In the genomic region with DNA sequence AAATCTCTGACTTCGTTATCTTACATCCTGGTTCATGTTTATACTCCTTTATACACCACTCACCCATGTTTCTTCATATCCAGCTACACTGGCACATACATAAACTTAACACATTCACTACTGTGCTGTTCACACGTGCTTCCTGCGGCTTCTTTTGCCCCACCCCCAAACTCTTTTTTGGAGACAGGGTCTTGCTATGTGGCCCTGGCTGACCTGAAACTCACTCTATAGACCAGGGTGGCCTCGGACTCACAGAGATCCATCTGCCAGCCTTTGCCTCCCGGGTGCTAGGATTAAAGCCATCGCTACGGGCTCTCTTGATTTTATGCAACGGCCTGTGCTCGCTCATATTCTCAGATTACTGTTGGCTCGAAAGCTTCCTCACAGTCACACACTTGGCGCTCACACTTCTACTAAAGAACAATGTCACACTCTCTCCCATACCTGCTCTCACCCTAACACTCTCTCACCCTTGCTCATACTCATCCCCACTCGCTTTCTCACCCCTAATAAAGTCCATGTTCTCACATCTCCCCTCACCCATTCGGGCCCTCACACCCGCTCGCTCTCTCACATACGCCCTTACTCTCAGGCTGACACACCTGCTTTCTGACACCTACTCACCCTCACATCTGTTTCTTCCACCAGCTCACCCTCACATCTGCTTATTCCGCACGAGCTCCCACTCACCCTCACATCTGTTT, we compare ENCODE assay signal across 8 mouse cellular contexts. TPM values are rescaled to one million over a fixed set of nuclear protein-coding genes. Genes with fewer than 3 reads are reported as not detected.
A peak's percentile ranks its signal among the peaks of the same experiment; 100 is the strongest.
DNase-seq lines count a peak whose midpoint lies in the region; ATAC-seq and TF ChIP-seq lines count a peak whose summit lies in the region.

No protein-coding gene starts in this region.

- DNase-seq in frontal cortex, postnatal 25 days (ENCODE audit: low spot score in 2 of 2) = no peak
- no peak for DNase-seq in testis, postnatal 10 days (ENCODE audit: low spot score)
- DNase-seq in liver, embryonic 14.5 days (ENCODE audit: low read depth in 3 of 3, low spot score in 3 of 3) = no peak
- peak; percentile 26 for DNase-seq in stomach, postnatal 0 days (ENCODE audit: low spot score)
- DNase-seq in urinary bladder, postnatal 4 days (ENCODE audit: low spot score in 2 of 2) = no peak

- TF ChIP-seq CTCF in testis, adult 2 months (IDR thresholded peaks at IDR 0.05; ENCODE audit: control insufficient read depth, insufficient read depth, insufficient replicate concordance, low read depth, low read length) = no peak
- no peak for TF ChIP-seq CTCF in liver, embryonic 14.5 days (IDR thresholded peaks at IDR 0.05; ENCODE audit: low read depth)
- no peak for TF ChIP-seq CTCF in stomach, postnatal 0 days (IDR thresholded peaks at IDR 0.05; ENCODE audit: low read depth)

- WGBS in heart, embryonic 16.5 days = 11% methylated on average over 18 of the region's 18 CpGs
- 7% methylated on average over 18 of the region's 18 CpGs for WGBS in liver, embryonic 14.5 days (ENCODE audit: insufficient replicate concordance)
- WGBS in stomach, postnatal 0 days = 3% methylated on average over 18 of the region's 18 CpGs

- no peaks in the 10 kb centered on the region for H3K9me3 ChIP-seq in heart, embryonic 16.5 days (replicated peaks; ENCODE audit: control insufficient read depth, low read length)
- H3K9me3 ChIP-seq in liver, embryonic 14.5 days (ENCODE audit: control insufficient read depth, low read length) = no peaks in the 10 kb centered on the region
- H3K9me3 ChIP-seq in stomach, postnatal 0 days (ENCODE audit: control insufficient read depth, low read length) = no peaks in the 10 kb centered on the region

- peak; percentile 2; the same call in 1 of the 2 replicates for ATAC-seq in frontal cortex, adult (ENCODE audit: low TSS enrichment)
- peak; percentile 10; the same call in 1 of the 2 replicates for ATAC-seq in heart, embryonic 16.5 days (replicated peaks; ENCODE audit: extremely low read depth, insufficient read depth, low FRiP score)
- peak; percentile 39 for ATAC-seq in liver, embryonic 14.5 days (ENCODE audit: insufficient read depth)
- peak; percentile 63 for ATAC-seq in stomach, postnatal 0 days (ENCODE audit: low FRiP score, low TSS enrichment)

- no peak for TF ChIP-seq POLR2A in testis, adult 2 months (IDR thresholded peaks at IDR 0.05; ENCODE audit: control insufficient read depth, low read depth, low read length)

- peaks cover 11% of the 10 kb centered on the region for H3K4me1 ChIP-seq in testis, adult 2 months (ENCODE audit: control insufficient read depth, insufficient read depth, low read length)
- peaks cover 16% of the 10 kb centered on the region for H3K4me1 ChIP-seq in heart, embryonic 16.5 days (ENCODE audit: control insufficient read depth, insufficient read depth, low read length)
- peaks cover 20 to 24% of the 10 kb centered on the region in 2 experiments for H3K4me1 ChIP-seq in liver, embryonic 14.5 days (replicated peaks; ENCODE audit: control insufficient read depth in 2 of 2, insufficient read depth in 2 of 2, low read length in 1 of 2)
- peaks cover 8% of the 10 kb centered on the region; the same call in 1 of the 2 replicates for H3K4me1 ChIP-seq in stomach, postnatal 0 days (replicated peaks; ENCODE audit: control insufficient read depth, insufficient read depth)

- peak overlapping the region; percentile 90 for H3K27ac ChIP-seq in testis, adult 2 months (ENCODE audit: control insufficient read depth, insufficient read depth, low read depth, low read length)
- H3K27ac ChIP-seq in heart, embryonic 16.5 days (ENCODE audit: low read length) = peak overlapping the region; percentile 85
- H3K27ac ChIP-seq in liver, embryonic 14.5 days = peak overlapping the region; percentile 58
- H3K27ac ChIP-seq in stomach, postnatal 0 days (replicated peaks) = peak overlapping the region; percentile 91

- peak overlapping the region; percentile 97 for H3K4me3 ChIP-seq in testis, adult 2 months (ENCODE audit: control insufficient read depth, low read depth, low read length)
- H3K4me3 ChIP-seq in heart, embryonic 16.5 days (ENCODE audit: low read length) = peak overlapping the region; percentile 80
- peak overlapping the region; percentile 78 to 93 for H3K4me3 ChIP-seq in liver, embryonic 14.5 days (ENCODE audit: insufficient read depth in 1 of 2, low read depth in 2 of 2, low read length in 2 of 2)
- H3K4me3 ChIP-seq in stomach, postnatal 0 days (ENCODE audit: low read depth, low read length) = peak overlapping the region; percentile 59

- H3K9ac ChIP-seq in heart, embryonic 16.5 days (ENCODE audit: low read length) = peak overlapping the region; percentile 78
- H3K9ac ChIP-seq in liver, embryonic 14.5 days (replicated peaks) = peak overlapping the region; percentile 67
- peak overlapping the region; percentile 72 for H3K9ac ChIP-seq in stomach, postnatal 0 days (ENCODE audit: low read length)

- no peak for TF ChIP-seq EP300 in liver, embryonic 14.5 days (IDR thresholded peaks at IDR 0.05; ENCODE audit: low read depth)
- no peak for TF ChIP-seq EP300 in stomach, postnatal 0 days (optimal IDR thresholded peaks at IDR 0.05)

- peak overlapping the region; percentile 92 for H3K4me2 ChIP-seq in heart, embryonic 16.5 days (ENCODE audit: low read depth, low read length)
- H3K4me2 ChIP-seq in liver, embryonic 14.5 days (ENCODE audit: low read depth) = peak overlapping the region; percentile 75
- peak overlapping the region; percentile 76 for H3K4me2 ChIP-seq in stomach, postnatal 0 days (replicated peaks; ENCODE audit: low read depth)

- H3K36me3 ChIP-seq in testis, adult 2 months (ENCODE audit: control insufficient read depth, insufficient read depth, low read length) = no peaks in the 10 kb centered on the region
- H3K36me3 ChIP-seq in heart, embryonic 16.5 days (ENCODE audit: control insufficient read depth, insufficient read depth) = no peaks in the 10 kb centered on the region
- no peaks in the 10 kb centered on the region for H3K36me3 ChIP-seq in liver, embryonic 14.5 days (replicated peaks; ENCODE audit: control insufficient read depth, insufficient read depth, low read depth)
- H3K36me3 ChIP-seq in stomach, postnatal 0 days (ENCODE audit: control insufficient read depth, insufficient read depth, low read length) = no peaks in the 10 kb centered on the region

- no peaks in the 10 kb centered on the region for H3K27me3 ChIP-seq in testis, adult 2 months (ENCODE audit: control insufficient read depth, insufficient read depth, low read length)
- H3K27me3 ChIP-seq in heart, embryonic 16.5 days (ENCODE audit: control insufficient read depth, insufficient read depth, low read length) = no peaks in the 10 kb centered on the region
- H3K27me3 ChIP-seq in liver, embryonic 14.5 days (ENCODE audit: control insufficient read depth, insufficient read depth, low read length) = no peaks in the 10 kb centered on the region
- no peaks in the 10 kb centered on the region for H3K27me3 ChIP-seq in stomach, postnatal 0 days (ENCODE audit: control insufficient read depth, insufficient read depth, low read length)

RNA-seq across cellular contexts. Expression of a gene that starts 0.7 kb away (rescaled TPM):
- 81.0 and 89.4 TPM in 2 replicates for polyA plus RNA-seq in testis, adult 2 months (2012; rRNA removed)
- 33.3 and 34.2 TPM in 2 replicates for polyA plus RNA-seq in heart, embryonic 16.5 days (2015; fragmentation: Nextera tagmentation; extraction: Ambion mirVana)
- polyA plus RNA-seq in liver, embryonic 14.5 days (2012; rRNA removed) = 6.3 and 12.1 TPM in 2 replicates
- polyA plus RNA-seq in liver, embryonic 14.5 days (2014; fragmentation: Nextera tagmentation; extraction: Ambion mirVana) = 23.0 and 24.2 TPM in 2 replicates
- polyA plus RNA-seq in stomach, postnatal 0 days (2015; fragmentation: Nextera tagmentation; extraction: Ambion mirVana) = 20.8 and 22.6 TPM in 2 replicates

RNA-seq across cellular contexts. Expression of a gene that starts 23.0 kb away (rescaled TPM):
- 25.4 and 26.8 TPM in 2 replicates for polyA plus RNA-seq in testis, adult 2 months (2012; rRNA removed)
- polyA plus RNA-seq in heart, embryonic 16.5 days (2015; fragmentation: Nextera tagmentation; extraction: Ambion mirVana) = 54.1 and 54.9 TPM in 2 replicates
- 19.8 and 21.0 TPM in 2 replicates for polyA plus RNA-seq in liver, embryonic 14.5 days (2012; rRNA removed)
- 43.2 and 51.2 TPM in 2 replicates for polyA plus RNA-seq in liver, embryonic 14.5 days (2014; fragmentation: Nextera tagmentation; extraction: Ambion mirVana)
- polyA plus RNA-seq in stomach, postnatal 0 days (2015; fragmentation: Nextera tagmentation; extraction: Ambion mirVana) = 30.8 and 33.0 TPM in 2 replicates

Comparison
In these comparisons a context has a peak if more than half of its experiments do, and no peak if none do; other contexts are left out.
1. ATAC-seq: peak in every context shown above with its lines; median percentile 63 in stomach, postnatal 0 days; 39 in liver, embryonic 14.5 days; 10 in heart, embryonic 16.5 days; 2 in frontal cortex, adult.